Mouse (Mus musculus) liver, embryonic 13.5 days (tissue): ENCODE measurements around the gene Aph1a. TPM values are rescaled to one million over a fixed set of nuclear protein-coding genes. Genes with fewer than 3 reads are reported as not detected.

Experiments
- ATAC-seq: fragments of 200-750 bp; cut with Nextera tagmentation; 2 replicates; pipeline ENCODE4 v1.8.0; 2017; ENCODE audit warnings: low read depth, mild to moderate bottlenecking, moderate number of reproducible peaks, moderate library complexity
- DNase-seq: peaks from one replicate; pipeline ENCODE4 v3.0.0; 2022
- H3K27ac ChIP-seq: fragments of 300-500 bp; sonication (generic); 2 replicates; pipeline ENCODE4 v1.5.1; 2015; ENCODE audit warnings: moderate library complexity, mild to moderate bottlenecking, inconsistent platforms
- H3K27me3 ChIP-seq: fragments of 300-500 bp; sonication (generic); 2 replicates; pipeline ENCODE4 v1.6.1; 2015; ENCODE audit warnings: mild to moderate bottlenecking, inconsistent platforms
- H3K36me3 ChIP-seq: fragments of 300-500 bp; sonication (generic); 2 replicates; pipeline ENCODE4 v1.6.1; 2015; ENCODE audit warnings: mild to moderate bottlenecking, inconsistent platforms
- H3K4me1 ChIP-seq: fragments of 300-500 bp; sonication (generic); replicated peaks from 2 replicates; pipeline ENCODE4 v1.6.1; 2015; ENCODE audit warnings: inconsistent platforms
- H3K4me2 ChIP-seq: fragments of 300-500 bp; sonication (generic); 2 replicates; pipeline ENCODE4 v1.6.1; 2015; ENCODE audit warnings: inconsistent platforms, mild to moderate bottlenecking, moderate library complexity
- H3K4me3 ChIP-seq: fragments of 300-500 bp; sonication (generic); replicated peaks from 2 replicates; pipeline ENCODE4 v1.5.1; 2015; ENCODE audit warnings: mild to moderate bottlenecking, inconsistent platforms
- H3K9ac ChIP-seq: fragments of 300-500 bp; sonication (generic); 2 replicates; pipeline ENCODE4 v1.6.1; 2015; ENCODE audit warnings: mild to moderate bottlenecking, inconsistent platforms
- H3K9me3 ChIP-seq: fragments of 300-500 bp; sonication (generic); replicated peaks from 2 replicates; pipeline ENCODE4 v1.6.1; 2016; ENCODE audit warnings: inconsistent platforms
- WGBS: fragments of 180-500 bp; shearing (Covaris S2); methylation state at CpG from one replicate; pipeline ENCODE4 v1.1.7; 2015; ENCODE audit not compliant: insufficient replicate concordance; 5-methylcytosine and 5-hydroxymethylcytosine counted together
- polyA plus RNA-seq: library from polyadenylated mRNA; unstranded; fragments of >200 nt; fragmentation: Nextera tagmentation; extraction: Ambion mirVana; gene quantifications from 2 replicates; pipeline ENCODE4 v1.2.1, GENCODE M21; 2015

Gene Aph1a
- polyA plus RNA-seq, 1 experiment from 2014 or later: 17.1 TPM

GRCm38 (mm10) chr3:95934448-95934847 is 40.7 kb downstream of the Aph1a start:
- peaks cover 64% of the 10 kb centered on the region for H3K36me3 ChIP-seq
- no peak overlapping the region for H3K27ac ChIP-seq
- no peak overlapping the region for H3K4me3 ChIP-seq
- no peak for ATAC-seq
- no peak overlapping the region for H3K4me2 ChIP-seq
- H3K4me1 ChIP-seq: peaks cover 32% of the 10 kb centered on the region
- DNase-seq: no peak
- H3K27me3 ChIP-seq: no peaks in the 10 kb centered on the region
- 85% methylated on average over 1 of the region's 1 CpGs for WGBS
- no peaks in the 10 kb centered on the region for H3K9me3 ChIP-seq
- H3K9ac ChIP-seq: no peak overlapping the region

DNA sequence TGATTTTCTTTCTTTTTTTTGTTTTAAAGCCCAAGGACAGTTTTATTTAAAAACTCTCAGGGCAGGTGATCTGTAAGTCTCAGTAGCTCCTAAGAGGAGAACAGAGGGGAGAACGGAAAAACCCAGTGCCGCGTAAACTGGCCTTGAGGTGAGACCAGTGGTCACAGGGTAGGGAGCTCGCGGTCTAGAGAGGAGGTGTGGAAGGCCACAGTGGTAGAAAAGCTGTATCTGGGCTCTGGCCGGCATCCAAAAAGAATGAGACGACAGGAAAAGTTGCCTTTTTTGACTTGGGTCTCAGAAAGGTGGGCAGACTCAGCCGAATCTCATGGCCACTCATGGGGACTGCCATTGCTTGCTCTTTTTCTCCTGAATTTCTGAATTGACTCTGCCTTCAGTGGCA is 44.4 kb downstream of the Aph1a start:
- H3K4me1 ChIP-seq: peaks cover 3% of the 10 kb centered on the region; the same call in 1 of the 2 replicates
- peaks cover 98% of the 10 kb centered on the region for H3K36me3 ChIP-seq
- WGBS: 95% methylated on average over 8 of the region's 8 CpGs
- DNase-seq (no peak), ATAC-seq (no peak)
- no peak overlapping the region for H3K27ac ChIP-seq
- no peaks in the 10 kb centered on the region for H3K27me3 ChIP-seq
- no peak overlapping the region for H3K9ac ChIP-seq
- H3K4me3 ChIP-seq: no peak overlapping the region
- H3K9me3 ChIP-seq: no peaks in the 10 kb centered on the region
- no peak overlapping the region for H3K4me2 ChIP-seq

GRCm38 (mm10) chr3:95938835-95939234 is 45.1 kb downstream of the Aph1a start:
- Histone ChIP-seq H3K27ac (no peak overlapping the region), H3K4me3 (no peak overlapping the region), H3K4me1 (no peaks in the 10 kb centered on the region; the same call in 1 of the 2 replicates), H3K36me3 (peaks cover 98% of the 10 kb centered on the region), H3K9ac (no peak overlapping the region), H3K4me2 (no peak overlapping the region), H3K9me3 (no peaks in the 10 kb centered on the region), H3K27me3 (no peaks in the 10 kb centered on the region)
- DNase-seq (peak; percentile 26), ATAC-seq (no peak)
- WGBS: 85% methylated on average over 15 of the region's 15 CpGs

GRCm38 (mm10) chr3:95942749-95943148 is 49.0 kb downstream of the Aph1a start:
- Histone ChIP-seq H3K4me3 (no peak overlapping the region), H3K4me2 (no peak overlapping the region), H3K9me3 (no peaks in the 10 kb centered on the region), H3K36me3 (peaks cover 95% of the 10 kb centered on the region), H3K27me3 (no peaks in the 10 kb centered on the region), H3K4me1 (no peaks in the 10 kb centered on the region; the same call in 1 of the 2 replicates), H3K9ac (no peak overlapping the region), H3K27ac (no peak overlapping the region)
- 72% methylated on average over 6 of the region's 6 CpGs for WGBS
- DNase-seq (no peak), ATAC-seq (no peak)

GRCm38 (mm10) chr3:95943226-95943625 is 49.5 kb downstream of the Aph1a start:
- Histone ChIP-seq H3K9me3 (no peaks in the 10 kb centered on the region), H3K27me3 (no peaks in the 10 kb centered on the region), H3K36me3 (peaks cover 95% of the 10 kb centered on the region), H3K9ac (no peak overlapping the region), H3K4me2 (no peak overlapping the region), H3K27ac (no peak overlapping the region), H3K4me3 (no peak overlapping the region), H3K4me1 (no peaks in the 10 kb centered on the region; the same call in 1 of the 2 replicates)
- ATAC-seq (no peak), DNase-seq (no peak)
- 91% methylated on average over 7 of the region's 7 CpGs for WGBS

- Histone ChIP-seq H3K27ac (no peak overlapping the region), H3K4me2 (no peak overlapping the region), H3K9me3 (no peaks in the 10 kb centered on the region), H3K27me3 (no peaks in the 10 kb centered on the region), H3K4me3 (no peak overlapping the region), H3K4me1 (peaks cover 10% of the 10 kb centered on the region), H3K36me3 (peaks cover 85% of the 10 kb centered on the region), H3K9ac (no peak overlapping the region)
- 82% methylated on average over 8 of the region's 8 CpGs for WGBS
- DNase-seq (no peak), ATAC-seq (no peak)
Observed at GRCm38 (mm10) chr3:95944742-95945141, 51.0 kb downstream of the Aph1a start.

DNA sequence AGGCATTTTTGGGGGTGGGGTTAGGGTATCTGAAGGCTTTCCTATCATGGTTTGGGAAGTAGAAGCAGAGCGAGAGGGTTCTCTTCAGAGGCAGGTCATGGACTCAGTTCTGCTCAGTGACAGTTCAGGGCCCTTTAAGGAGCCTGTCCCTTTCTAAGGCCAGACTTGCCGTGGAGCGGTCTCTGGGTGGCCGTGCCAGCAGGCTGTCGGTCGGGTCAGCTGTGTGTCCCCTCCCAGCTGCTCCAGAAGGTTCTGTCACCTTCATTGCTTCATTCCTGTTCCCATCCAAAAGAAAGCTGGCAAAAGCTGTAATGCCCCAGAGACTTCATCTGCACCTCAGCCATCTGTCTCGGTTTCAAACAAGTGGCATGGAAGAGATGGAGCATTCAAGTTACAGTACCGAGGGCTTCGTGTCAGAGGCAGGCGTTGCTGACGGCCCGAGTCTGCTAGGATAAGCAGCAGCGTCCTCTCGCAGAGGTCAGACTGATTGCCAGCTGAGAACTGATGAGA is 52.0 kb downstream of the Aph1a start:
- no peak overlapping the region for H3K4me3 ChIP-seq
- H3K4me1 ChIP-seq: peaks cover 16% of the 10 kb centered on the region
- DNase-seq (no peak), ATAC-seq (no peak)
- 89% methylated on average over 14 of the region's 14 CpGs for WGBS
- H3K9ac ChIP-seq: no peak overlapping the region
- H3K9me3 ChIP-seq: no peaks in the 10 kb centered on the region
- H3K27me3 ChIP-seq: no peaks in the 10 kb centered on the region
- no peak overlapping the region for H3K4me2 ChIP-seq
- H3K36me3 ChIP-seq: peaks cover 75% of the 10 kb centered on the region
- H3K27ac ChIP-seq: no peak overlapping the region

Other genes starting within 250 kb of the Aph1a start
- gene Mcl1, start 235.2 kb upstream of the Aph1a start, polyA plus RNA-seq: 31.8 and 33.3 TPM in 2 replicates
- gene Adamtsl4, start 206.1 kb upstream of the Aph1a start, polyA plus RNA-seq: 0.37 and 0.83 TPM in 2 replicates
- gene Ecm1, start 154.4 kb upstream of the Aph1a start, polyA plus RNA-seq: 9.8 and 10.7 TPM in 2 replicates
- gene Tars2, start 133.8 kb upstream of the Aph1a start, polyA plus RNA-seq: 49.4 and 50.4 TPM in 2 replicates
- gene Rprd2, start 75.1 kb upstream of the Aph1a start, polyA plus RNA-seq: 7.9 and 10.1 TPM in 2 replicates
- 30.7 and 36.6 TPM in 2 replicates for gene Prpf3, start 38.1 kb upstream of the Aph1a start, polyA plus RNA-seq
- 256 and 257 TPM in 2 replicates for gene Mrps21, start 22.4 kb upstream of the Aph1a start, polyA plus RNA-seq
- gene Ciart, start 11.7 kb upstream of the Aph1a start, polyA plus RNA-seq: 0.88 and 1.4 TPM in 2 replicates
- gene BC028528, start 2.0 kb upstream of the Aph1a start, polyA plus RNA-seq: 6.6 and 8.6 TPM in 2 replicates
- gene Car14, start 10.7 kb downstream of the Aph1a start, polyA plus RNA-seq: 10.3 and 10.8 TPM in 2 replicates
- 163 and 218 TPM in 2 replicates for gene Anp32e, start 35.3 kb downstream of the Aph1a start, polyA plus RNA-seq
- 6.9 and 7.8 TPM in 2 replicates for gene Plekho1, start 102.0 kb downstream of the Aph1a start, polyA plus RNA-seq
- 17.3 and 17.7 TPM in 2 replicates for gene Vps45, start 164.5 kb downstream of the Aph1a start, polyA plus RNA-seq
- gene Otud7b, start 210.6 kb downstream of the Aph1a start, polyA plus RNA-seq: 11.3 and 11.4 TPM in 2 replicates